Mouse (Mus musculus): ENCODE data around the gene Klrd1.

DNA sequence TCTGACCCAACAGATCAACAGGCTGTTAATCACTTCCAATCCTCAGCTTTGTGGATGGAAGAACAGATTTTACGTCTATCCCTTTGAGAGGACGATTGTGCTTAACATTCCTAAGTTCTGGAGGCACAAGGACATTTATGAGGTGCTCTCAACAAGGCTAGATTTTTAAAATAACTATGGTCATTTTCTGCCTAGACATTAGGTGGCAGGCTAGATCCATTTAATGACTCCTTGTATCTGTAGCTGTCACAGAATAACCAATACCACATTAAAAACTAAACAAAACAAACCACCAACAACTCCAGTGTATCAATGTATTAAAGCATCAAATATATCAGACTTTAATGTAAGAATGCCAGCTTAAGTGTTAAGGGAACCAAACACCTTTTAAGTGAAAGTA lies 16.3 kb upstream of the Klrd1 start:
- no peak for TF ChIP-seq CTCF (IDR thresholded peaks at IDR 0.05; ENCODE audit: borderline replicate concordance, insufficient read depth, low read length)
- TF ChIP-seq POLR2A (IDR thresholded peaks at IDR 0.05; ENCODE audit: low read depth, low read length), result no peak
